Mouse (Mus musculus) brain, embryonic 14.5 days (tissue): ENCODE measurements at regions not wholly inside any gene's neighbourhood (a gene's known extent, or its start where the extent isn't known, plus 50 kb on each side); places are given as distances from the start of the nearest gene placed in this dataset.

Experiments used
- DNase-seq: peaks from one replicate; pipeline ENCODE4 v3.0.0-alpha.2; 2011; ENCODE audit warnings: low read depth
- CTCF ChIP-seq: fragments of 200-500 bp; IDR thresholded peaks from 2 replicates; pipeline ENCODE4 v1.5.1; 2012; ENCODE audit warnings: inconsistent platforms, mild to moderate bottlenecking, moderate library complexity, borderline replicate concordance; ENCODE audit not compliant: insufficient read depth, insufficient read length; ENCODE audit errors: extremely low read depth
- POLR2A ChIP-seq: fragments of 200-500 bp; IDR thresholded peaks from 2 replicates; pipeline ENCODE4 v1.6.1; 2012; ENCODE audit warnings: mild to moderate bottlenecking, inconsistent platforms, borderline replicate concordance; ENCODE audit not compliant: poor library complexity, insufficient read depth, insufficient read length, severe bottlenecking; ENCODE audit errors: extremely low read depth

DNA sequence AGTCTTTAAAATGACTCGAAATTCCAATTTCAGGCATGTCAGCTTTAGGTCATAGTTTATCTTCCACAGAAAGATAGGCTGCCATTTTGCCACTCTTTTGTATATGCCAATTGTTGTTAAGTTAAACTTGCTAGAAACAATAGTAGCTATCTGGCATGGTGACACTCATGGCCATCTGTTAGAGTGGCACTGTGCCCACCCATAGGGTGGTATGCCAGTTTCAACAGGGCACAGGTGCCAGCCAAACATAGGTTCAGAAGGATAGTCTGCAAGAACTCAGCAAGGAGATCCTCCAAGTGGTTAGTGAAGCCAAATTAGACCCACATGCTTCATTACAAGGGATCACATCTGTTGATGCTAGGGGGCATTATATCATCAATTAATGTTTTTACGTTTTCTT lies 135.8 kb upstream of the Gm6812 start:
- DNase-seq = peak; percentile 68

GRCm38 (mm10) chrX:69009190-69009589 lies 116.3 kb upstream of the Gm6812 start:
- DNase-seq = peak; percentile 21
- TF ChIP-seq POLR2A = no peak

More for the DNA sequence above, 135.8 kb upstream of the Gm6812 start:
- TF ChIP-seq CTCF (no peak), POLR2A (no peak)

- peak; percentile 69 for DNase-seq
- TF ChIP-seq POLR2A (no peak), CTCF (no peak)
Observed at GRCm38 (mm10) chrX:69007986-69008385, 115.1 kb upstream of the Gm6812 start.
